Mouse (Mus musculus): ENCODE measurements around the gene Oasl2. TPM values are rescaled to one million over a fixed set of nuclear protein-coding genes. Genes with fewer than 3 reads are reported as not detected.
A peak's percentile ranks its signal among the peaks of the same experiment; 100 is the strongest.
"Not testable (repeated sequence)": the region's sequence is repeated elsewhere in the genome, so short reads cannot be mapped to it uniquely, and the experiment has no call there.

Gene Oasl2
- polyA plus RNA-seq, 1 experiment from 2014 or later = 7.3 TPM

- Histone ChIP-seq H3K4me1 (replicated peaks) (no peaks in the 10 kb centered on the region), H3K4me2 (no peak overlapping the region), H3K36me3 (no peaks in the 10 kb centered on the region), H3K9ac (no peak overlapping the region), H3K9me3 (replicated peaks) (no peaks in the 10 kb centered on the region), H3K4me3 (no peak overlapping the region), H3K27me3 (peaks cover 11% of the 10 kb centered on the region), H3K27ac (no peak overlapping the region)
- WGBS = 39% methylated on average over 13 of the region's 13 CpGs
- no peak for ATAC-seq (replicated peaks; ENCODE audit: insufficient number of reproducible peaks, insufficient read depth, low FRiP score, low read depth)
Measured at GRCm38 (mm10) chr5:114879399-114879798, 17.3 kb upstream of the Oasl2 start.

GRCm38 (mm10) chr5:114882319-114882718 lies 14.4 kb upstream of the Oasl2 start:
- not testable (repeated sequence) for H3K36me3 ChIP-seq; H3K4me1 ChIP-seq (replicated peaks); H3K4me3 ChIP-seq; ATAC-seq (replicated peaks; ENCODE audit: insufficient number of reproducible peaks, insufficient read depth, low FRiP score, low read depth); H3K9me3 ChIP-seq (replicated peaks); H3K27ac ChIP-seq; H3K4me2 ChIP-seq; H3K9ac ChIP-seq; H3K27me3 ChIP-seq
- WGBS = 81% methylated on average over 6 of the region's 7 CpGs

- no peak for ATAC-seq (replicated peaks; ENCODE audit: insufficient number of reproducible peaks, insufficient read depth, low FRiP score, low read depth)
- Histone ChIP-seq H3K36me3 (no peaks in the 10 kb centered on the region), H3K27ac (no peak overlapping the region), H3K4me1 (replicated peaks) (no peaks in the 10 kb centered on the region), H3K4me2 (no peak overlapping the region), H3K9me3 (replicated peaks) (no peaks in the 10 kb centered on the region), H3K27me3 (peaks cover 7% of the 10 kb centered on the region; the same call in 1 of the 2 replicates), H3K4me3 (no peak overlapping the region), H3K9ac (no peak overlapping the region)
- WGBS = 70% methylated on average over 11 of the region's 11 CpGs
Measured at GRCm38 (mm10) chr5:114883022-114883421, 13.7 kb upstream of the Oasl2 start.

DNA sequence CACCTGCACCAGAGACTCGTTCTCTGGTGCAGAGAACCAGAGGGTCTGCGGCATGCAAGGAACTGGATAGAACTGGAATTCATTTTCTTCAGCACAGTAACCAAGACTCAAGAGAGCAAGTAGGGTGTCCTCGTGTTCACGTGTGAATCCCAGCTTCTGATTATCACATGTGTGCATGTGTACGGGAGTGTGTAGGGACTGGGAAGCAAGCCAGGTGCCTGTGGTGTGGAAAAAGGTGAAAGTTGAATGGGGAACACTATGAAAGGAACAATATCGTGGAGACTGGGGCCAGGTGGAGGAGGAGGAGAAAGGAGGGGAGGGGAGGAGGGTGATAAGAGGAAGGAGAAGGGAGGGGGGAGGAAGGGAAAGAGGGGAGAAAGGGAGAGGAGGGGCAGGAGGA lies 9.9 kb upstream of the Oasl2 start:
- H3K36me3 ChIP-seq = no peaks in the 10 kb centered on the region
- no peak for ATAC-seq (replicated peaks; ENCODE audit: insufficient number of reproducible peaks, insufficient read depth, low FRiP score, low read depth)
- 68% methylated on average over 6 of the region's 6 CpGs for WGBS
- no peak overlapping the region for H3K9ac ChIP-seq
- H3K27me3 ChIP-seq = peaks cover 3% of the 10 kb centered on the region; the same call in 1 of the 2 replicates
- H3K27ac ChIP-seq = no peak overlapping the region
- no peaks in the 10 kb centered on the region for H3K9me3 ChIP-seq (replicated peaks)
- no peak overlapping the region for H3K4me2 ChIP-seq
- no peak overlapping the region for H3K4me3 ChIP-seq
- H3K4me1 ChIP-seq (replicated peaks) = no peaks in the 10 kb centered on the region

DNA sequence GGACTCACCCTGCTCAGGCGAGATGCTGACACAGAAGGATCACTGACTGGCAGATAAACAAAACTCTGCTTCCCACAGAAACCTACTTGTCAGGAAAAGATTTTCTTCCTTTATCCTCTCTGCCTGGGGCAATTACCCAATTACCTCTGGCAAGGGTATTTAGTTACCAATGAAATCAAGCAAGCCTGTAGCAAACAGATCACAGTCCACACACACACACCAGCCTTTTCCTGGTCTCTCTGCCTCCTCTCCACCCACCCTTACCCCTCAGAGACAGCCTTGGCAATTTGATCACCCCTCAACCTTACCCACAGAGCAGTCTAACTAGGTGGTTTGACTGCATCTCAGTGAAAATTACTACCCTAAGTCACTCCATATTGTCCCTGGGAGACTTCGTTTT lies 7.7 kb upstream of the Oasl2 start:
- ATAC-seq (replicated peaks; ENCODE audit: insufficient number of reproducible peaks, insufficient read depth, low FRiP score, low read depth) = no peak
- no peaks in the 10 kb centered on the region for H3K4me1 ChIP-seq (replicated peaks)
- H3K27me3 ChIP-seq = no peaks in the 10 kb centered on the region
- H3K9me3 ChIP-seq (replicated peaks) = no peaks in the 10 kb centered on the region
- no peak overlapping the region for H3K4me2 ChIP-seq
- H3K4me3 ChIP-seq = no peak overlapping the region
- no peak overlapping the region for H3K27ac ChIP-seq
- no peak overlapping the region for H3K9ac ChIP-seq
- H3K36me3 ChIP-seq = no peaks in the 10 kb centered on the region
- WGBS = 85% methylated on average over 2 of the region's 2 CpGs

- H3K36me3 ChIP-seq = no peaks in the 10 kb centered on the region
- no peak overlapping the region for H3K27ac ChIP-seq
- peaks cover 5% of the 10 kb centered on the region for H3K4me1 ChIP-seq (replicated peaks)
- no peak overlapping the region for H3K4me2 ChIP-seq
- H3K27me3 ChIP-seq = no peaks in the 10 kb centered on the region
- no peak overlapping the region for H3K4me3 ChIP-seq
- no peaks in the 10 kb centered on the region for H3K9me3 ChIP-seq (replicated peaks)
- 78% methylated on average over 4 of the region's 4 CpGs for WGBS
- no peak for ATAC-seq (replicated peaks; ENCODE audit: insufficient number of reproducible peaks, insufficient read depth, low FRiP score, low read depth)
- H3K9ac ChIP-seq = no peak overlapping the region
Measured at GRCm38 (mm10) chr5:114895542-114895941, 1.2 kb upstream of the Oasl2 start.

- WGBS = 7% methylated on average over 7 of the region's 7 CpGs
- ATAC-seq (replicated peaks; ENCODE audit: insufficient number of reproducible peaks, insufficient read depth, low FRiP score, low read depth) = no peak
- H3K4me3 ChIP-seq = peak overlapping the region; percentile 39
- H3K9me3 ChIP-seq (replicated peaks) = no peaks in the 10 kb centered on the region
- H3K27ac ChIP-seq = peak overlapping the region; percentile 21; the same call in 1 of the 2 replicates
- peak overlapping the region; percentile 29; the same call in 1 of the 2 replicates for H3K9ac ChIP-seq
- no peaks in the 10 kb centered on the region for H3K36me3 ChIP-seq
- H3K4me2 ChIP-seq = peak overlapping the region; percentile 57
- H3K27me3 ChIP-seq = no peaks in the 10 kb centered on the region
- peaks cover 5% of the 10 kb centered on the region for H3K4me1 ChIP-seq (replicated peaks)
Measured at GRCm38 (mm10) chr5:114897374-114897793, 648 bp downstream of the Oasl2 start.

- Histone ChIP-seq H3K27ac (no peak overlapping the region), H3K4me3 (no peak overlapping the region), H3K4me1 (replicated peaks) (peaks cover 5% of the 10 kb centered on the region), H3K36me3 (no peaks in the 10 kb centered on the region), H3K4me2 (no peak overlapping the region), H3K9me3 (replicated peaks) (no peaks in the 10 kb centered on the region), H3K27me3 (no peaks in the 10 kb centered on the region), H3K9ac (no peak overlapping the region)
- no peak for ATAC-seq (replicated peaks; ENCODE audit: insufficient number of reproducible peaks, insufficient read depth, low FRiP score, low read depth)
- 62% methylated on average over 7 of the region's 7 CpGs for WGBS
Measured at GRCm38 (mm10) chr5:114898857-114899256, 2.1 kb downstream of the Oasl2 start.

GRCm38 (mm10) chr5:114902413-114902812 lies 5.7 kb downstream of the Oasl2 start:
- Histone ChIP-seq H3K4me3 (no peak overlapping the region), H3K27ac (no peak overlapping the region), H3K9me3 (replicated peaks) (no peaks in the 10 kb centered on the region), H3K36me3 (no peaks in the 10 kb centered on the region), H3K27me3 (no peaks in the 10 kb centered on the region), H3K4me1 (replicated peaks) (no peaks in the 10 kb centered on the region), H3K4me2 (no peak overlapping the region), H3K9ac (no peak overlapping the region)
- ATAC-seq (replicated peaks; ENCODE audit: insufficient number of reproducible peaks, insufficient read depth, low FRiP score, low read depth) = no peak
- 28% methylated on average over 1 of the region's 1 CpGs for WGBS

GRCm38 (mm10) chr5:114908598-114909305 lies 12.0 kb downstream of the Oasl2 start:
- ATAC-seq (replicated peaks; ENCODE audit: insufficient number of reproducible peaks, insufficient read depth, low FRiP score, low read depth) = no peak
- Histone ChIP-seq H3K9me3 (replicated peaks) (no peaks in the 10 kb centered on the region), H3K36me3 (no peaks in the 10 kb centered on the region), H3K27ac (no peak overlapping the region), H3K4me1 (replicated peaks) (no peaks in the 10 kb centered on the region), H3K27me3 (no peaks in the 10 kb centered on the region), H3K4me2 (no peak overlapping the region), H3K4me3 (no peak overlapping the region), H3K9ac (no peak overlapping the region)
- 52% methylated on average over 13 of the region's 13 CpGs for WGBS

- Histone ChIP-seq H3K9me3 (replicated peaks) (no peaks in the 10 kb centered on the region), H3K27me3 (no peaks in the 10 kb centered on the region), H3K36me3 (no peaks in the 10 kb centered on the region), H3K27ac (no peak overlapping the region), H3K4me3 (no peak overlapping the region), H3K9ac (no peak overlapping the region), H3K4me1 (replicated peaks) (no peaks in the 10 kb centered on the region), H3K4me2 (no peak overlapping the region)
- WGBS = 51% methylated on average over 4 of the region's 4 CpGs
- no peak for ATAC-seq (replicated peaks; ENCODE audit: insufficient number of reproducible peaks, insufficient read depth, low FRiP score, low read depth)
Measured at GRCm38 (mm10) chr5:114913686-114914085, 16.9 kb downstream of the Oasl2 start.

DNA sequence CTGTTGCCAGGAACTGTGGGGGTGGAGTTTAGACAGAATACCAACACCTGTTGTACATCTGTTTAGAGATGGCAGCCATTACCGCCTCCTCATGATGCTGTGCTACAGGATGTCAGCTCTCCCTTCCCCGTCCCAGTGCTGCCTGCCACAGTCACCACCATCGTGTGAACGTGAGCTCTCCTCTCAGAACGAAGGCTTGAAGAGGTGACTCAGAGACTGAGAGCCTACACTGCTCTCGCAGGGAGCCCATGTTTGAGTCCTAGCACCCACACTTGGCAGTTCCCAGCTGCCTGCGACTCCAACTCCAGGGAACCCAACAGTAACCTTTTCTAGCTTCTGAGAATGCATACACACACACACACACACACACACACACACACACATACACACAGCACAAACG lies 18.1 kb downstream of the Oasl2 start:
- ATAC-seq (replicated peaks; ENCODE audit: insufficient number of reproducible peaks, insufficient read depth, low FRiP score, low read depth) = 0 out of 2 replicates have a peak, but pooled peaks have one; percentile 39

More for the DNA sequence above, 18.1 kb downstream of the Oasl2 start:
- no peak overlapping the region for H3K9ac ChIP-seq
- 54% methylated on average over 8 of the region's 8 CpGs for WGBS
- no peaks in the 10 kb centered on the region for H3K27me3 ChIP-seq
- no peaks in the 10 kb centered on the region for H3K36me3 ChIP-seq
- no peak overlapping the region for H3K4me2 ChIP-seq
- no peaks in the 10 kb centered on the region for H3K4me1 ChIP-seq (replicated peaks)
- no peaks in the 10 kb centered on the region for H3K9me3 ChIP-seq (replicated peaks)
- no peak overlapping the region for H3K4me3 ChIP-seq
- H3K27ac ChIP-seq = no peak overlapping the region

All from heart, embryonic 15.5 days (tissue).